ENCODE assay signal across 11 mouse cellular contexts in genomic region chr13:28792461-28793165, GRCm38 (mm10).
DNase-seq lines count a peak whose midpoint lies in the region; ATAC-seq lines count a peak whose summit lies in the region.
"Had no signal": no experiment of that assay in that cellular context is flagged by ENCODE, and none has a peak within 500 bp of the region (broad histone marks: within the 10 kb centered on the region; RNA-seq: fewer than 3 reads in every experiment).

No protein-coding gene starts in this region.

- WGBS in neural tube, embryonic 11.5 days: 63% methylated on average over 12 of the region's 12 CpGs
- 39% methylated on average over 12 of the region's 12 CpGs for WGBS in hindbrain, embryonic 14.5 days
- WGBS in limb, embryonic 13.5 days: 84% methylated on average over 12 of the region's 12 CpGs

- 0 out of 2 replicates have a peak overlapping the region, but pooled peaks have one; percentile 17 for H3K27ac ChIP-seq in neural tube, embryonic 11.5 days (ENCODE audit: low read depth, low read length)
- peak overlapping the region; percentile 59 for H3K27ac ChIP-seq in hindbrain, embryonic 14.5 days
- H3K27ac ChIP-seq in limb, embryonic 13.5 days: peak overlapping the region; percentile 34; the same call in 1 of the 2 replicates
- H3K27ac ChIP-seq: embryonic facial prominence, embryonic 15.5 days; liver, embryonic 14.5 days; stomach, embryonic 15.5 days had no signal

- H3K4me1 ChIP-seq in neural tube, embryonic 11.5 days (ENCODE audit: control insufficient read depth, insufficient read depth, low read length): peaks cover 25% of the 10 kb centered on the region
- peaks cover 33% of the 10 kb centered on the region for H3K4me1 ChIP-seq in hindbrain, embryonic 14.5 days (replicated peaks; ENCODE audit: control insufficient read depth, insufficient read depth, low read length)
- peaks cover 54% of the 10 kb centered on the region for H3K4me1 ChIP-seq in limb, embryonic 13.5 days

- no peaks in the 10 kb centered on the region for H3K36me3 ChIP-seq in neural tube, embryonic 11.5 days (ENCODE audit: control insufficient read depth, insufficient read depth, low read length)
- H3K36me3 ChIP-seq in hindbrain, embryonic 14.5 days (replicated peaks; ENCODE audit: control insufficient read depth, insufficient read depth): no peaks in the 10 kb centered on the region
- no peaks in the 10 kb centered on the region for H3K36me3 ChIP-seq in limb, embryonic 13.5 days
- H3K36me3 ChIP-seq: embryonic facial prominence, embryonic 15.5 days; stomach, embryonic 15.5 days had no signal

- no peak overlapping the region for H3K9ac ChIP-seq in neural tube, embryonic 11.5 days (ENCODE audit: low read length)
- H3K9ac ChIP-seq in hindbrain, embryonic 14.5 days: no peak overlapping the region
- H3K9ac ChIP-seq in limb, embryonic 13.5 days: no peak overlapping the region
- H3K9ac ChIP-seq: embryonic facial prominence, embryonic 15.5 days; liver, embryonic 14.5 days; stomach, embryonic 15.5 days had no signal

- no peak overlapping the region for H3K4me2 ChIP-seq in neural tube, embryonic 11.5 days (ENCODE audit: low read depth)
- no peak overlapping the region for H3K4me2 ChIP-seq in hindbrain, embryonic 14.5 days (replicated peaks)
- H3K4me2 ChIP-seq in limb, embryonic 13.5 days (replicated peaks): no peak overlapping the region
- H3K4me2 ChIP-seq: embryonic facial prominence, embryonic 15.5 days; stomach, embryonic 15.5 days had no signal

- ATAC-seq in neural tube, embryonic 11.5 days (ENCODE audit: insufficient read depth, low FRiP score, low TSS enrichment): no peak
- peak; percentile 51; the same call in 1 of the 2 replicates for ATAC-seq in hindbrain, embryonic 14.5 days (ENCODE audit: low FRiP score)
- ATAC-seq in limb, embryonic 13.5 days (ENCODE audit: low FRiP score, low read depth): no peak

- H3K27me3 ChIP-seq in neural tube, embryonic 11.5 days (ENCODE audit: control insufficient read depth, insufficient read depth, low read length): no peaks in the 10 kb centered on the region
- no peaks in the 10 kb centered on the region for H3K27me3 ChIP-seq in hindbrain, embryonic 14.5 days (ENCODE audit: control insufficient read depth, insufficient read depth, low read length)
- H3K27me3 ChIP-seq in limb, embryonic 13.5 days: no peaks in the 10 kb centered on the region
- H3K27me3 ChIP-seq: CH12.LX; embryonic facial prominence, embryonic 15.5 days; stomach, embryonic 15.5 days had no signal

- no peak for DNase-seq in neural tube, embryonic 11.5 days (ENCODE audit: low spot score)
- DNase-seq in neural tube, embryonic 10.5 days (ENCODE audit: extremely low spot score, low spot score): no peak
- DNase-seq in hindbrain, embryonic 14.5 days (ENCODE audit: low spot score): no peak
- no peak for DNase-seq in adrenal gland, postnatal 4 days (ENCODE audit: low spot score in 2 of 2)
- DNase-seq in ovary, postnatal 36 days (ENCODE audit: low spot score): no peak
- DNase-seq in B cell, adult 2 months: no peak

- H3K4me3 ChIP-seq in neural tube, embryonic 11.5 days (ENCODE audit: low read depth, low read length): no peak overlapping the region
- no peak overlapping the region for H3K4me3 ChIP-seq in hindbrain, embryonic 14.5 days (replicated peaks; ENCODE audit: low read length)
- no peak overlapping the region for H3K4me3 ChIP-seq in limb, embryonic 13.5 days
- H3K4me3 ChIP-seq: embryonic facial prominence, embryonic 15.5 days; stomach, embryonic 15.5 days had no signal

- no peaks in the 10 kb centered on the region for H3K9me3 ChIP-seq in neural tube, embryonic 11.5 days (ENCODE audit: control insufficient read depth, low read length)
- H3K9me3 ChIP-seq in hindbrain, embryonic 14.5 days (ENCODE audit: control insufficient read depth, low read length): no peaks in the 10 kb centered on the region
- H3K9me3 ChIP-seq in limb, embryonic 13.5 days: no peaks in the 10 kb centered on the region
- H3K9me3 ChIP-seq: embryonic facial prominence, embryonic 15.5 days; stomach, embryonic 15.5 days had no signal
